Mouse (Mus musculus) liver, embryonic 15.5 days (tissue): ENCODE data around the gene Intu. TPM values are rescaled to one million over a fixed set of nuclear protein-coding genes. Genes with fewer than 3 reads are reported as not detected.

Experiments
- ATAC-seq: fragments of 200-750 bp; cut with Nextera tagmentation; 2 replicates; pipeline ENCODE4 v1.8.0; 2017; ENCODE audit warnings: moderate number of reproducible peaks, mild to moderate bottlenecking, moderate library complexity; ENCODE audit not compliant: insufficient read depth
- H3K27ac ChIP-seq: fragments of 300-500 bp; sonication (generic); replicated peaks from 2 replicates; pipeline ENCODE4 v1.5.1; 2015; ENCODE audit warnings: mild to moderate bottlenecking, inconsistent platforms
- H3K27me3 ChIP-seq: fragments of 300-500 bp; sonication (generic); 2 replicates; pipeline ENCODE4 v1.6.1; 2015; ENCODE audit warnings: mild to moderate bottlenecking, inconsistent platforms
- H3K36me3 ChIP-seq: fragments of 300-500 bp; sonication (generic); replicated peaks from 2 replicates; pipeline ENCODE4 v1.6.1; 2015; ENCODE audit warnings: moderate library complexity, mild to moderate bottlenecking, inconsistent platforms
- H3K4me1 ChIP-seq: fragments of 300-500 bp; sonication (generic); replicated peaks from 2 replicates; pipeline ENCODE4 v1.6.1; 2015; ENCODE audit warnings: inconsistent platforms
- H3K4me2 ChIP-seq: fragments of 300-500 bp; sonication (generic); 2 replicates; pipeline ENCODE4 v1.6.1; 2015; ENCODE audit warnings: moderate library complexity, mild to moderate bottlenecking, inconsistent platforms
- H3K4me3 ChIP-seq: fragments of 300-500 bp; sonication (generic); replicated peaks from 2 replicates; pipeline ENCODE4 v1.5.1; 2015; ENCODE audit warnings: mild to moderate bottlenecking, inconsistent platforms
- H3K9ac ChIP-seq: fragments of 300-500 bp; sonication (generic); 2 replicates; pipeline ENCODE4 v1.6.1; 2015; ENCODE audit warnings: moderate library complexity, mild to moderate bottlenecking, inconsistent platforms
- H3K9me3 ChIP-seq: fragments of 300-500 bp; sonication (generic); replicated peaks from 2 replicates; pipeline ENCODE4 v1.6.1; 2016; ENCODE audit warnings: inconsistent platforms
- WGBS: fragments of 180-500 bp; shearing (Covaris S2); methylation state at CpG from one replicate; pipeline ENCODE4 v1.1.7; 2015; ENCODE audit warnings: mixed read lengths; ENCODE audit not compliant: insufficient replicate concordance; 5-methylcytosine and 5-hydroxymethylcytosine counted together
- polyA plus RNA-seq: library from polyadenylated mRNA; unstranded; fragments of >200 nt; fragmentation: Nextera tagmentation; extraction: Ambion mirVana; gene quantifications from 2 replicates; pipeline ENCODE4 v1.2.1, GENCODE M21; 2015

Intu gene
- polyA plus RNA-seq, 1 experiment from 2014 or later = 0.69 TPM

- no peaks in the 10 kb centered on the region for H3K27me3 ChIP-seq
- H3K36me3 ChIP-seq = no peaks in the 10 kb centered on the region
- no peak for ATAC-seq
- no peak overlapping the region for H3K9ac ChIP-seq
- WGBS = 67% methylated on average over 3 of the region's 3 CpGs
- no peak overlapping the region for H3K4me2 ChIP-seq
- no peaks in the 10 kb centered on the region for H3K9me3 ChIP-seq
- H3K4me3 ChIP-seq = no peak overlapping the region
- no peak overlapping the region for H3K27ac ChIP-seq
- no peaks in the 10 kb centered on the region for H3K4me1 ChIP-seq
Observed at GRCm38 (mm10) chr3:40685855-40686515, 154.9 kb downstream of the Intu start.

GRCm38 (mm10) chr3:40686836-40687235, 155.8 kb downstream of the Intu start:
- H3K4me2 ChIP-seq = no peak overlapping the region
- WGBS = 63% methylated on average over 9 of the region's 9 CpGs
- ATAC-seq = no peak
- H3K36me3 ChIP-seq = no peaks in the 10 kb centered on the region
- no peaks in the 10 kb centered on the region for H3K27me3 ChIP-seq
- H3K9ac ChIP-seq = no peak overlapping the region
- H3K4me1 ChIP-seq = no peaks in the 10 kb centered on the region
- H3K9me3 ChIP-seq = no peaks in the 10 kb centered on the region
- H3K27ac ChIP-seq = no peak overlapping the region
- no peak overlapping the region for H3K4me3 ChIP-seq

GRCm38 (mm10) chr3:40687588-40687987, 156.5 kb downstream of the Intu start:
- no peak overlapping the region for H3K9ac ChIP-seq

GRCm38 (mm10) chr3:40691566-40691965, 160.5 kb downstream of the Intu start:
- H3K9me3 ChIP-seq = no peaks in the 10 kb centered on the region
- H3K27ac ChIP-seq = no peak overlapping the region
- no peak overlapping the region for H3K4me2 ChIP-seq
- no peak overlapping the region for H3K9ac ChIP-seq
- H3K4me3 ChIP-seq = no peak overlapping the region
- no peaks in the 10 kb centered on the region for H3K36me3 ChIP-seq
- no peak for ATAC-seq
- H3K27me3 ChIP-seq = no peaks in the 10 kb centered on the region
- 73% methylated on average over 6 of the region's 6 CpGs for WGBS
- peaks cover 9% of the 10 kb centered on the region; the same call in 1 of the 2 replicates for H3K4me1 ChIP-seq

More at GRCm38 (mm10) chr3:40687588-40687987, 156.5 kb downstream of the Intu start:
- H3K27me3 ChIP-seq = no peaks in the 10 kb centered on the region
- H3K36me3 ChIP-seq = no peaks in the 10 kb centered on the region
- 75% methylated on average over 3 of the region's 3 CpGs for WGBS
- H3K4me3 ChIP-seq = no peak overlapping the region
- ATAC-seq = no peak
- no peak overlapping the region for H3K27ac ChIP-seq
- H3K9me3 ChIP-seq = no peaks in the 10 kb centered on the region
- no peaks in the 10 kb centered on the region for H3K4me1 ChIP-seq
- no peak overlapping the region for H3K4me2 ChIP-seq

- H3K9me3 ChIP-seq = no peaks in the 10 kb centered on the region
- H3K36me3 ChIP-seq = no peaks in the 10 kb centered on the region
- no peak overlapping the region for H3K9ac ChIP-seq
- no peak for ATAC-seq
- no peak overlapping the region for H3K4me3 ChIP-seq
- WGBS = 75% methylated on average over 10 of the region's 10 CpGs
- H3K4me1 ChIP-seq = peaks cover 9% of the 10 kb centered on the region; the same call in 1 of the 2 replicates
- no peaks in the 10 kb centered on the region for H3K27me3 ChIP-seq
- no peak overlapping the region for H3K4me2 ChIP-seq
- no peak overlapping the region for H3K27ac ChIP-seq
Observed at GRCm38 (mm10) chr3:40693435-40693834, 162.3 kb downstream of the Intu start.

- H3K27me3 ChIP-seq = no peaks in the 10 kb centered on the region
- no peak overlapping the region for H3K4me3 ChIP-seq
- no peak overlapping the region for H3K27ac ChIP-seq
- WGBS = 40% methylated on average over 7 of the region's 7 CpGs
- no peaks in the 10 kb centered on the region for H3K36me3 ChIP-seq
- H3K9me3 ChIP-seq = no peaks in the 10 kb centered on the region
- H3K4me1 ChIP-seq = peaks cover 9% of the 10 kb centered on the region; the same call in 1 of the 2 replicates
- no peak overlapping the region for H3K9ac ChIP-seq
- no peak overlapping the region for H3K4me2 ChIP-seq
- ATAC-seq = no peak
Observed at GRCm38 (mm10) chr3:40693960-40694359, 162.9 kb downstream of the Intu start.

- Histone ChIP-seq H3K36me3 (no peaks in the 10 kb centered on the region), H3K4me3 (no peak overlapping the region), H3K4me2 (no peak overlapping the region), H3K9me3 (no peaks in the 10 kb centered on the region), H3K27me3 (no peaks in the 10 kb centered on the region), H3K27ac (no peak overlapping the region), H3K4me1 (peaks cover 9% of the 10 kb centered on the region; the same call in 1 of the 2 replicates), H3K9ac (no peak overlapping the region)
- WGBS = 11% methylated on average over 2 of the region's 2 CpGs
- ATAC-seq = peak; percentile 49; the same call in 1 of the 2 replicates
Observed at GRCm38 (mm10) chr3:40694438-40694837, 163.4 kb downstream of the Intu start.

GRCm38 (mm10) chr3:40695162-40695561, 164.1 kb downstream of the Intu start:
- H3K9ac ChIP-seq = no peak overlapping the region
- no peak for ATAC-seq
- no peak overlapping the region for H3K4me2 ChIP-seq
- H3K4me1 ChIP-seq = peaks cover 9% of the 10 kb centered on the region; the same call in 1 of the 2 replicates
- H3K27me3 ChIP-seq = no peaks in the 10 kb centered on the region
- H3K4me3 ChIP-seq = no peak overlapping the region
- 80% methylated on average over 2 of the region's 2 CpGs for WGBS
- H3K36me3 ChIP-seq = no peaks in the 10 kb centered on the region
- no peaks in the 10 kb centered on the region for H3K9me3 ChIP-seq
- H3K27ac ChIP-seq = no peak overlapping the region

- Histone ChIP-seq H3K27ac (no peak overlapping the region), H3K4me2 (no peak overlapping the region), H3K4me3 (no peak overlapping the region), H3K4me1 (peaks cover 9% of the 10 kb centered on the region; the same call in 1 of the 2 replicates), H3K9me3 (no peaks in the 10 kb centered on the region), H3K27me3 (no peaks in the 10 kb centered on the region), H3K36me3 (no peaks in the 10 kb centered on the region), H3K9ac (no peak overlapping the region)
- no peak for ATAC-seq
- 55% methylated on average over 3 of the region's 3 CpGs for WGBS
Observed at GRCm38 (mm10) chr3:40698834-40699233, 167.7 kb downstream of the Intu start.

- H3K4me3 ChIP-seq = no peak overlapping the region
- H3K4me2 ChIP-seq = no peak overlapping the region
- H3K36me3 ChIP-seq = no peaks in the 10 kb centered on the region
- H3K4me1 ChIP-seq = peaks cover 4% of the 10 kb centered on the region; the same call in 1 of the 2 replicates
- no peaks in the 10 kb centered on the region for H3K27me3 ChIP-seq
- peak; percentile 61; the same call in 1 of the 2 replicates for ATAC-seq
- WGBS = 41% methylated on average over 5 of the region's 5 CpGs
- no peak overlapping the region for H3K27ac ChIP-seq
- H3K9ac ChIP-seq = no peak overlapping the region
- no peaks in the 10 kb centered on the region for H3K9me3 ChIP-seq
Observed at GRCm38 (mm10) chr3:40704816-40705430, 173.8 kb downstream of the Intu start.

GRCm38 (mm10) chr3:40708655-40709054, 177.6 kb downstream of the Intu start, which contains the start of gene Slc25a31:
TSS of gene Slc25a31 (plus strand) at chr3:40708855.
- Histone ChIP-seq H3K4me3 (no peak within 1 kb of the TSS), H3K27me3 (no peaks in the 10 kb centered on the region), H3K9ac (no peak within 1 kb of the TSS), H3K4me1 (peaks cover 4% of the 10 kb centered on the region; the same call in 1 of the 2 replicates), H3K9me3 (no peaks in the 10 kb centered on the region), H3K36me3 (no peaks in the 10 kb centered on the region), H3K4me2 (no peak within 1 kb of the TSS), H3K27ac (no peak within 1 kb of the TSS)
- no peak for ATAC-seq
- WGBS = 84% methylated on average over 30 of the region's 30 CpGs
